Mouse (Mus musculus): ENCODE data around the gene Tbc1d14. TPM values are rescaled to one million over a fixed set of nuclear protein-coding genes. Genes with fewer than 3 reads are reported as not detected.

Gene Tbc1d14
- polyA plus RNA-seq, 1 experiment from 2014 or later = 74.2 TPM

DNA sequence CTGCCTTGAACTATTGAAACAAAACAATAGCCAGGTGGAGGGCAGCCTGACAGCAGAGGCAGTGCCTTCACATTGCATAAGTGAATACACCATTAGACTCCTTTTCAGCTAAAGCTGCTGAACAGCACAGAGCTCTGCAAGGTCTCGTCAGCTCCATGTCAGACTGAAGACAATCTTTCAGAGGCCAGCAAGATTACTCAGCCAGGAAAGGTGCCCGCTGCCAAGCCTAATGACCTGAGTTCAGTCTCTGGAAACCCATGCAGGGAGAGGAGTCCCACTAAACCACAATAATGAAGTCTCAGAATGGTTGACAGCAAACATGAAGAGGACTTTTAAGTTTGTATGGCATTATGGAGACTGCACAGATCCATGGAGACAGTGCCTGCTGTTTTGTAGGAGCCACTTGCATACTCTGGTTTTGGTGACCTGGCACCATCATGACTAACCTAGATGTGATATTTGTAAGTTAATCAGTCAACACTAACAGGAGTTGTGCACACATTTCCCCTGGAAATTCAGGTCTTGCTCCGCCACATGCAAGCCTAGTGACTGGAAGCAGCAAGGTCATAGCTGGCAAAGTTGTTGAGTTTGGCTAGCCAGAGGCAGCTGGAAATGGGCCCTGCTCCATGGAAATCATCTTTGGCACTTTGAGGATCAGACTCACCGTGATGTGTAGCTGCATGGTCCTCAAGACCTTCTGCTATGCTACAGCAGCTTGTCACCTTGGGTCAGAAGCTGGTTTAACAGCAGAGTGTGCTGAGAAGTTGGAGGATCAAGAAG lies 120.0 kb downstream of the Tbc1d14 start:
- peaks cover 80% of the 10 kb centered on the region for H3K36me3 ChIP-seq (replicated peaks; ENCODE audit: control insufficient read depth, insufficient read depth)
- no peaks in the 10 kb centered on the region for H3K9me3 ChIP-seq (ENCODE audit: control insufficient read depth, low read length)
- no peak overlapping the region for H3K9ac ChIP-seq
- ATAC-seq (ENCODE audit: low FRiP score) = no peak
- H3K4me1 ChIP-seq (replicated peaks; ENCODE audit: control insufficient read depth, insufficient read depth, low read length) = no peaks in the 10 kb centered on the region
- no peak overlapping the region for H3K27ac ChIP-seq
- H3K4me2 ChIP-seq (replicated peaks) = no peak overlapping the region
- H3K4me3 ChIP-seq (replicated peaks; ENCODE audit: low read length) = no peak overlapping the region
- no peak for DNase-seq (ENCODE audit: low spot score)
- no peaks in the 10 kb centered on the region for H3K27me3 ChIP-seq (ENCODE audit: control insufficient read depth, insufficient read depth, low read length)
- 88% methylated on average over 4 of the region's 4 CpGs for WGBS

GRCm38 (mm10) chr5:36471206-36471605 lies 121.9 kb downstream of the Tbc1d14 start:
- Histone ChIP-seq H3K27ac (no peak overlapping the region), H3K27me3 (ENCODE audit: control insufficient read depth, insufficient read depth, low read length) (no peaks in the 10 kb centered on the region), H3K4me3 (replicated peaks; ENCODE audit: low read length) (no peak overlapping the region), H3K36me3 (replicated peaks; ENCODE audit: control insufficient read depth, insufficient read depth) (peaks cover 74% of the 10 kb centered on the region), H3K9ac (no peak overlapping the region), H3K9me3 (ENCODE audit: control insufficient read depth, low read length) (no peaks in the 10 kb centered on the region), H3K4me2 (replicated peaks) (no peak overlapping the region), H3K4me1 (replicated peaks; ENCODE audit: control insufficient read depth, insufficient read depth, low read length) (0 out of 2 replicates have a peak, but pooled peaks cover 2% of the 10 kb centered on the region)
- 95% methylated on average over 8 of the region's 8 CpGs for WGBS
- no peak for ATAC-seq (ENCODE audit: low FRiP score)
- no peak for DNase-seq (ENCODE audit: low spot score)

- H3K4me2 ChIP-seq (replicated peaks) = peak overlapping the region; percentile 98
- H3K36me3 ChIP-seq (replicated peaks; ENCODE audit: control insufficient read depth, insufficient read depth) = peaks cover 26% of the 10 kb centered on the region
- peaks cover 17% of the 10 kb centered on the region for H3K4me1 ChIP-seq (replicated peaks; ENCODE audit: control insufficient read depth, insufficient read depth, low read length)
- no peaks in the 10 kb centered on the region for H3K27me3 ChIP-seq (ENCODE audit: control insufficient read depth, insufficient read depth, low read length)
- H3K27ac ChIP-seq = no peak overlapping the region
- WGBS = 32% methylated on average over 8 of the region's 8 CpGs
- peak overlapping the region; percentile 70 for H3K4me3 ChIP-seq (replicated peaks; ENCODE audit: low read length)
- ATAC-seq (ENCODE audit: low FRiP score) (no peak), DNase-seq (ENCODE audit: low spot score) (no peak)
- peak overlapping the region; percentile 76 for H3K9ac ChIP-seq
- no peaks in the 10 kb centered on the region for H3K9me3 ChIP-seq (ENCODE audit: control insufficient read depth, low read length)
Measured at GRCm38 (mm10) chr5:36465889-36466288, 127.2 kb downstream of the Tbc1d14 start.

DNA sequence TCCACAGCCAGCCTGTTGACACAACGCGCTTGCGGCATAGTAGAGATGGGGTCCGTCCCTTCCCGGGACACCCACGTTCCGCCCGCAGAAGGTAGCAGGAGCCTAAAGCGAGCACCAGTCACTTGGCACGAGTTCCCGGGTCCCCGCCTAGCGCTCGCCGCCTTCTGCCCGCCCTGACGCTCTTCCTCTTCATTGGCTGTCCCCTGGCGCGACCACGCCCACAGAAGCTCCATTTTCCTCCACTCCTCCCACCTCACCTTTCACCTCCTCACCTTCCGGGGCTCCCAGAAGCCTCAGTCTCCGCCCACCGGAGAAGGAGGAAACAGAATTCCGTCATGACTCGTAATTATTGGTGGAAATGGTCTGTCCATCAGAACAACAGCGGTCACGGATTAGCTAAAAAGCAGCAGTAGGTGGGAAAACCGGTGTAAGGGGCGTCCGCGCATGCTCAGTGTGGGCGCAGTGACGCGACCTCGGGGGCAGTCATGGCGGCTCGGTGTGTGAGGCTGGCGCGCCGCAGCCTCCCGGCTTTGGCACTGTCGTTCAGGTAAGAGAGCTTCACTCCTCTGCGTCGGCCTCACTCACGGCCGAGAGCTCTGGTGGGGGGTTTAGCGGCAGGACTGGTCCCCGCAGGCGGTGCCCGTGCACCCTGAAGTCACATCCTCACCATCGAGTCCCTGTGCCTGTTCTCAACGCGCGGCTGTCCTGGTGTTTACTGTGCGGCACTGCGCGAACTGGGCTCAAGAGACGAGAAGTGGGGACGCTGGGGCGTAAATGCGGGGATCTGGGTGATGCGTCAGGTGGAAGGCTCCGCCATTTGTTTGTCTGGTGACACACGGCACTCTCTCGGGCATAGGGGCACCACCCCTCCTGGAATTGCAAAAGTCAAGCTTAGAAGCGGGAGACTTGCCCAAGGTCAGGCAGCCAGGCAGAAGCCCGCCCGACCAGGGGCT lies 128.1 kb downstream of the Tbc1d14 start, which contains the start of gene Grpel1:
Gene Grpel1 (plus strand): TSS at position 290 of the 953 bp plus-strand sequence.
- peak; percentile 97 for ATAC-seq (ENCODE audit: low FRiP score)
- WGBS = under 1% methylated on average over 68 of the region's 68 CpGs
- DNase-seq (ENCODE audit: low spot score) = peak; percentile 99
- no peaks in the 10 kb centered on the region for H3K27me3 ChIP-seq (ENCODE audit: control insufficient read depth, insufficient read depth, low read length)
- peaks cover 17% of the 10 kb centered on the region for H3K36me3 ChIP-seq (replicated peaks; ENCODE audit: control insufficient read depth, insufficient read depth)
- H3K9me3 ChIP-seq (ENCODE audit: control insufficient read depth, low read length) = no peaks in the 10 kb centered on the region
- H3K4me2 ChIP-seq (replicated peaks) = peak within 1 kb of the TSS; percentile 98
- peaks cover 17% of the 10 kb centered on the region for H3K4me1 ChIP-seq (replicated peaks; ENCODE audit: control insufficient read depth, insufficient read depth, low read length)
- peak within 1 kb of the TSS; percentile 76 for H3K9ac ChIP-seq
- peak within 1 kb of the TSS; percentile 70 for H3K4me3 ChIP-seq (replicated peaks; ENCODE audit: low read length)
- peak within 1 kb of the TSS; percentile 58 for H3K27ac ChIP-seq

DNA sequence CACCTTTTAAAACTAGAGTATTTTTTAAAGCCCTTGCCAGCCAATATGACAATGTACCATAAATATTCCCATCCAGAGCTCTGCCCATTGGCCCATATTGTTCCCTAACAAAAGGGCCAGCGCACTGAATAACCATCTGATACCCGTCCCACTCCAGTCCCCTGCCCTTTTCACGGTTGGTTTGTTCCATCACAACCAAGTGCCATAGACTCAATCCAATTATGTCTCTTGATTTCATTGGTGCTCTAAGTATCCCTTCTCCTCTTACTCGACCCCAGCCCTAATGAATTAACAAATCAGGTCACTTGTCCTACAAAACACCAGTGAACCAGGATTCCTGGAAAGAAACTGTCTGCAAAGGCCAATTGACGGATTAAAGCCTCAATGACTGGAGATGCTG lies 129.7 kb downstream of the Tbc1d14 start:
- Histone ChIP-seq H3K4me3 (replicated peaks; ENCODE audit: low read length) (no peak overlapping the region), H3K27ac (no peak overlapping the region), H3K9ac (no peak overlapping the region), H3K27me3 (ENCODE audit: control insufficient read depth, insufficient read depth, low read length) (no peaks in the 10 kb centered on the region), H3K4me1 (replicated peaks; ENCODE audit: control insufficient read depth, insufficient read depth, low read length) (peaks cover 17% of the 10 kb centered on the region), H3K36me3 (replicated peaks; ENCODE audit: control insufficient read depth, insufficient read depth) (peaks cover under 1% of the 10 kb centered on the region; the same call in 1 of the 2 replicates), H3K9me3 (ENCODE audit: control insufficient read depth, low read length) (no peaks in the 10 kb centered on the region), H3K4me2 (replicated peaks) (no peak overlapping the region)
- no peak for ATAC-seq (ENCODE audit: low FRiP score)
- 26% methylated on average over 5 of the region's 5 CpGs for WGBS
- DNase-seq (ENCODE audit: low spot score) = no peak

GRCm38 (mm10) chr5:36462810-36463209 lies 130.3 kb downstream of the Tbc1d14 start:
- no peaks in the 10 kb centered on the region for H3K27me3 ChIP-seq (ENCODE audit: control insufficient read depth, insufficient read depth, low read length)
- ATAC-seq (ENCODE audit: low FRiP score) (no peak), DNase-seq (ENCODE audit: low spot score) (peak; percentile 66)
- H3K4me1 ChIP-seq (replicated peaks; ENCODE audit: control insufficient read depth, insufficient read depth, low read length) = peaks cover 17% of the 10 kb centered on the region
- H3K4me2 ChIP-seq (replicated peaks) = no peak overlapping the region
- no peak overlapping the region for H3K4me3 ChIP-seq (replicated peaks; ENCODE audit: low read length)
- H3K9ac ChIP-seq = no peak overlapping the region
- no peak overlapping the region for H3K27ac ChIP-seq
- H3K36me3 ChIP-seq (replicated peaks; ENCODE audit: control insufficient read depth, insufficient read depth) = no peaks in the 10 kb centered on the region
- 19% methylated on average over 7 of the region's 7 CpGs for WGBS
- H3K9me3 ChIP-seq (ENCODE audit: control insufficient read depth, low read length) = no peaks in the 10 kb centered on the region

DNA sequence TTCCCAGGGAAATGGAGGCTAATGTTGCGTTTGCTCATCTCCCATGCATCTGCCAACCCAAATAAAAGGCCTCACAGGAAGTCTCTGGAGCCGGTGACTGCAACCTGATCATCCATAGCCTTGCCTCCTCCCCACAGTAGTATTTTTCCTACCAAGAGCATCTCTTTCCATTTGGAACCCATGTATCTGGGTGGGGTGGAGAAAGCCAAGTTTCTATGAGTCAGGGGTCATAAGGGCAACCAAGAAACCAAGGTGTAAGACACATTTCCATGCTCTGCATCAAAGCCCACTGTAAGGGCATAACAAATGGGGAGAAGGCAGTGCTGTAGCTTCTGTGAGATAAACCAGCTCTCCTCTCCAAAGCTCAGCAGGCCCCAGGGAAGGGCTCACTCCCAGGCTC lies 131.8 kb downstream of the Tbc1d14 start:
- 75% methylated on average over 2 of the region's 2 CpGs for WGBS
- H3K9ac ChIP-seq = no peak overlapping the region
- H3K4me2 ChIP-seq (replicated peaks) = no peak overlapping the region
- peaks cover 14% of the 10 kb centered on the region for H3K4me1 ChIP-seq (replicated peaks; ENCODE audit: control insufficient read depth, insufficient read depth, low read length)
- DNase-seq (ENCODE audit: low spot score) = no peak
- no peak overlapping the region for H3K4me3 ChIP-seq (replicated peaks; ENCODE audit: low read length)
- no peaks in the 10 kb centered on the region for H3K9me3 ChIP-seq (ENCODE audit: control insufficient read depth, low read length)
- H3K27me3 ChIP-seq (ENCODE audit: control insufficient read depth, insufficient read depth, low read length) = no peaks in the 10 kb centered on the region
- H3K36me3 ChIP-seq (replicated peaks; ENCODE audit: control insufficient read depth, insufficient read depth) = no peaks in the 10 kb centered on the region
- no peak overlapping the region for H3K27ac ChIP-seq
- no peak for ATAC-seq (ENCODE audit: low FRiP score)

DNA sequence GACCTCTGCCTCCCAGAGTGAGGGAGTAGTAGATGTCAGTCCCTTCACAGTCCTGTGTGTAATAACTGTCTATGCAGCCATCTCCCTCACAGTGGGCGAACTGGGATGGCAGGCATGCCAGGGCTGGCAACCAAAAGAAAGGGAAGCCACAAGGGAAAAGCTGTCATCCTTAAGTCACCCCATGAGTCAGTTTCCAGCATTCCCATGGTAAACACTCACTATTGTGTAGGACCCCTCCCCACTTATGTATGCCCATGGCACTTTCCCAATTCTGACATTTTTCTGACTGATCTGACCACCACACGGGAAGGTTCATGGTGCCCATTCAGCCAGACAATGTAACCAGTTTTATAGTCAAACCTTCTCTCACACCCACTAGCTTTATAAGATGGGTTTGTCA lies 132.4 kb downstream of the Tbc1d14 start:
- ATAC-seq (ENCODE audit: low FRiP score) (no peak), DNase-seq (ENCODE audit: low spot score) (no peak)
- Histone ChIP-seq H3K9ac (no peak overlapping the region), H3K4me2 (replicated peaks) (no peak overlapping the region), H3K9me3 (ENCODE audit: control insufficient read depth, low read length) (no peaks in the 10 kb centered on the region), H3K4me3 (replicated peaks; ENCODE audit: low read length) (no peak overlapping the region), H3K27me3 (ENCODE audit: control insufficient read depth, insufficient read depth, low read length) (no peaks in the 10 kb centered on the region), H3K27ac (no peak overlapping the region), H3K36me3 (replicated peaks; ENCODE audit: control insufficient read depth, insufficient read depth) (no peaks in the 10 kb centered on the region), H3K4me1 (replicated peaks; ENCODE audit: control insufficient read depth, insufficient read depth, low read length) (peaks cover 9% of the 10 kb centered on the region)
- WGBS = 89% methylated on average over 2 of the region's 2 CpGs

GRCm38 (mm10) chr5:36458926-36459325 lies 134.2 kb downstream of the Tbc1d14 start:
- H3K9me3 ChIP-seq (ENCODE audit: control insufficient read depth, low read length) = no peaks in the 10 kb centered on the region
- DNase-seq (ENCODE audit: low spot score) (peak; percentile 61), ATAC-seq (ENCODE audit: low FRiP score) (no peak)
- H3K27ac ChIP-seq = no peak overlapping the region
- 20% methylated on average over 4 of the region's 4 CpGs for WGBS
- no peak overlapping the region for H3K4me2 ChIP-seq (replicated peaks)
- H3K4me1 ChIP-seq (replicated peaks; ENCODE audit: control insufficient read depth, insufficient read depth, low read length) = peaks cover under 1% of the 10 kb centered on the region; the same call in 1 of the 2 replicates
- H3K27me3 ChIP-seq (ENCODE audit: control insufficient read depth, insufficient read depth, low read length) = no peaks in the 10 kb centered on the region
- H3K36me3 ChIP-seq (replicated peaks; ENCODE audit: control insufficient read depth, insufficient read depth) = no peaks in the 10 kb centered on the region
- H3K4me3 ChIP-seq (replicated peaks; ENCODE audit: low read length) = no peak overlapping the region
- H3K9ac ChIP-seq = no peak overlapping the region

All from hindbrain, embryonic 14.5 days (tissue).